Mouse (Mus musculus): ENCODE measurements around the gene Mical2.

DNA sequence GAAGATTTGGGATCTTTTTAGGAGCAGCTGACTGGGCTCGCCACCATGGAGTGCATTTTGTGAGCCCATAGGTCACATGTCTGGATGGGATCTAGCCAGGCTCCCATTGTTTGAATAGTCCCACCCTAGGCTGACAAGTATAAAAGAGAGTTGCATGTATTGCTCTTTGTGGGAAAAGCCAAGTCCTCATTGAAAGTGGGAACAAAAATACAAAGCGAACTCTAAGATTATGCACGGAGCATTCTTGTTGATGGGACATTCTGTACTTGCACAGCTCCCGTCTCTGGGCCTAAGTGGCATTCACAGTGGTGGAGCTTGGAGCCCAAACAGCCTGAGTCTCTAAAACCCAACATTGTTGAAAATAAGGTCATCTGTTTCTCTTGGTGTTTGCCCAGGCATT is 101.2 kb downstream of the Mical2 start:
- no peak for TF ChIP-seq JUND (conservative IDR thresholded peaks at IDR 0.05; ENCODE audit: low read depth, low read length)
- no peak for TF ChIP-seq USF1 (IDR thresholded peaks at IDR 0.05; ENCODE audit: low read depth, low read length)
- no peak for TF ChIP-seq ZNF384 (IDR thresholded peaks at IDR 0.05; ENCODE audit: low read depth, low read length)
- no peak for TF ChIP-seq CTCF (conservative IDR thresholded peaks at IDR 0.05 in 1 of 2, IDR thresholded peaks at IDR 0.05 in 1 of 2; ENCODE audit: low read depth in 2 of 2, low read length in 2 of 2)
- TF ChIP-seq MAX (IDR thresholded peaks at IDR 0.05; ENCODE audit: low read length), result no peak
- TF ChIP-seq POLR2A (IDR thresholded peaks at IDR 0.05; ENCODE audit: low read depth, low read length), result no peak

All from CH12.LX (cell line).